Mouse (Mus musculus): Measurements from ENCODE around the gene Lamtor1.

Lamtor1 gene

GRCm38 (mm10) chr7:101905561-101906286 lies at the start of gene Lamtor1:
Gene Lamtor1, plus strand, starts transcription at chr7:101905904.
- DNase-seq (ENCODE audit: low spot score), result peak; percentile 100

- DNase-seq (ENCODE audit: low spot score), result no peak
Observed at GRCm38 (mm10) chr7:101857094-101857493, 48.6 kb upstream of the Lamtor1 start, which contains the start of gene Folr2. Gene Folr2, minus strand, starts transcription at chr7:101857194.

GRCm38 (mm10) chr7:101858362-101858761 lies 47.3 kb upstream of the Lamtor1 start:
- DNase-seq (ENCODE audit: low spot score), result no peak

GRCm38 (mm10) chr7:101860978-101861377 lies 44.7 kb upstream of the Lamtor1 start:
- no peak for DNase-seq (ENCODE audit: low spot score)

- DNase-seq (ENCODE audit: low spot score), result no peak
Observed at GRCm38 (mm10) chr7:101862291-101862690, 43.4 kb upstream of the Lamtor1 start.

- no peak for DNase-seq (ENCODE audit: low spot score)
Observed at GRCm38 (mm10) chr7:101863415-101863814, 42.3 kb upstream of the Lamtor1 start, which contains the start of gene Anapc15. Gene Anapc15, plus strand, starts transcription at chr7:101863715.

GRCm38 (mm10) chr7:101866491-101867265 lies 39.0 kb upstream of the Lamtor1 start:
- no peak for DNase-seq (ENCODE audit: low spot score)

GRCm38 (mm10) chr7:101867482-101867881 lies 38.2 kb upstream of the Lamtor1 start:
- no peak for DNase-seq (ENCODE audit: low spot score)

GRCm38 (mm10) chr7:101868241-101869162 lies 37.2 kb upstream of the Lamtor1 start:
- DNase-seq (ENCODE audit: low spot score), result no peak

GRCm38 (mm10) chr7:101869163-101869500 lies 36.6 kb upstream of the Lamtor1 start:
- DNase-seq (ENCODE audit: low spot score), result no peak

- no peak for DNase-seq (ENCODE audit: low spot score)
Observed at GRCm38 (mm10) chr7:101870629-101871028, 35.1 kb upstream of the Lamtor1 start, which contains the start of gene Folr1. Gene Folr1, minus strand, starts transcription at chr7:101870788.

GRCm38 (mm10) chr7:101871296-101871695 lies 34.4 kb upstream of the Lamtor1 start:
- DNase-seq (ENCODE audit: low spot score), result no peak

GRCm38 (mm10) chr7:101875978-101876377 lies 29.7 kb upstream of the Lamtor1 start:
- DNase-seq (ENCODE audit: low spot score), result no peak

GRCm38 (mm10) chr7:101880855-101881254 lies 24.8 kb upstream of the Lamtor1 start:
- no peak for DNase-seq (ENCODE audit: low spot score)

- DNase-seq (ENCODE audit: low spot score), result no peak
Observed at GRCm38 (mm10) chr7:101882413-101883154, 23.1 kb upstream of the Lamtor1 start.

GRCm38 (mm10) chr7:101884160-101884559 lies 21.5 kb upstream of the Lamtor1 start:
- DNase-seq (ENCODE audit: low spot score), result no peak

- DNase-seq (ENCODE audit: low spot score), result no peak
Observed at GRCm38 (mm10) chr7:101886274-101886673, 19.4 kb upstream of the Lamtor1 start.

GRCm38 (mm10) chr7:101888460-101888859 lies 17.2 kb upstream of the Lamtor1 start:
- no peak for DNase-seq (ENCODE audit: low spot score)

- DNase-seq (ENCODE audit: low spot score), result no peak
Observed at GRCm38 (mm10) chr7:101895695-101896094, 10.0 kb upstream of the Lamtor1 start.

GRCm38 (mm10) chr7:101896104-101897066 lies 9.3 kb upstream of the Lamtor1 start:
- DNase-seq (ENCODE audit: low spot score), result peak; percentile 100
